Mouse (Mus musculus) heart, postnatal 0 days (tissue): ENCODE measurements around the gene Ccdc86. TPM values are rescaled to one million over a fixed set of nuclear protein-coding genes. Genes with fewer than 3 reads are reported as not detected.

ENCODE experiments used
- ATAC-seq: fragments of 200-750 bp; cut with Nextera tagmentation; 2 replicates; pipeline ENCODE4 v1.8.0; 2017; ENCODE audit warnings: low read depth, moderate number of reproducible peaks, moderate library complexity; ENCODE audit not compliant: insufficient read depth
- DNase-seq: peaks from one replicate; pipeline ENCODE4 v3.0.0-alpha.2; 2016; ENCODE audit warnings: low spot score
- H3K27ac ChIP-seq: fragments of 300-500 bp; sonication (generic); 2 replicates; pipeline ENCODE4 v1.5.1; 2014; ENCODE audit warnings: low read depth, mild to moderate bottlenecking
- H3K27me3 ChIP-seq: fragments of 300-500 bp; sonication (generic); 2 replicates; pipeline ENCODE4 v1.6.1; 2014; ENCODE audit warnings: low read length, mixed read lengths; ENCODE audit not compliant: control insufficient read depth, insufficient read depth
- H3K36me3 ChIP-seq: fragments of 300-500 bp; sonication (generic); replicated peaks from 2 replicates; pipeline ENCODE4 v1.6.1; 2014; ENCODE audit warnings: low read length, mixed read lengths; ENCODE audit not compliant: control insufficient read depth, insufficient read depth
- H3K4me1 ChIP-seq: fragments of 300-500 bp; sonication (generic); 2 replicates; pipeline ENCODE4 v1.6.1; 2014; ENCODE audit warnings: antibody characterized with exemption; ENCODE audit not compliant: control insufficient read depth, insufficient read depth
- H3K4me2 ChIP-seq: fragments of 300-500 bp; sonication (generic); 2 replicates; pipeline ENCODE4 v1.6.1; 2014; ENCODE audit warnings: low read depth, mild to moderate bottlenecking, low read length, moderate library complexity
- H3K4me3 ChIP-seq: fragments of 300-500 bp; sonication (generic); 2 replicates; pipeline ENCODE4 v1.5.1; 2014; ENCODE audit warnings: low read depth, low read length
- H3K9ac ChIP-seq: fragments of 300-500 bp; sonication (generic); replicated peaks from 2 replicates; pipeline ENCODE4 v1.6.1; 2014; ENCODE audit warnings: low read depth, low read length, mixed read lengths
- H3K9me3 ChIP-seq: fragments of 300-500 bp; sonication (generic); replicated peaks from 2 replicates; pipeline ENCODE4 v1.6.1; 2016; ENCODE audit warnings: low read length; ENCODE audit not compliant: control insufficient read depth
- CTCF ChIP-seq: IDR thresholded peaks from 2 replicates; pipeline ENCODE4 v1.5.1; 2016; ENCODE audit warnings: antibody characterized with exemption, control low read depth, low read depth
- EP300 ChIP-seq: IDR thresholded peaks from 2 replicates; pipeline ENCODE4 v1.6.1; 2016; ENCODE audit warnings: antibody characterized with exemption, low read depth
- WGBS: fragments of 180-500 bp; shearing (Covaris S2); extraction: QIAGEN DNeasy Blood & Tissue Kit; methylation state at CpG from one replicate; pipeline ENCODE4 v1.1.7; 2014; 5-methylcytosine and 5-hydroxymethylcytosine counted together
- polyA plus RNA-seq: library from polyadenylated mRNA; unstranded; fragments of >200 nt; fragmentation: Nextera tagmentation; extraction: Ambion mirVana; gene quantifications from 2 replicates; pipeline ENCODE4 v1.2.1, GENCODE M21; 2015
- total RNA-seq: library from RNA; depleted of rRNA; stranded (reverse); fragments of >200 nt; gene quantifications from 2 replicates; pipeline ENCODE4 v1.2.3, GENCODE M21; 2014; ENCODE audit warnings: low replicate concordance

The Ccdc86 gene
- total and polyA plus RNA-seq, 2 experiments from 2014 or later: 8.7 to 12.4 TPM

DNA sequence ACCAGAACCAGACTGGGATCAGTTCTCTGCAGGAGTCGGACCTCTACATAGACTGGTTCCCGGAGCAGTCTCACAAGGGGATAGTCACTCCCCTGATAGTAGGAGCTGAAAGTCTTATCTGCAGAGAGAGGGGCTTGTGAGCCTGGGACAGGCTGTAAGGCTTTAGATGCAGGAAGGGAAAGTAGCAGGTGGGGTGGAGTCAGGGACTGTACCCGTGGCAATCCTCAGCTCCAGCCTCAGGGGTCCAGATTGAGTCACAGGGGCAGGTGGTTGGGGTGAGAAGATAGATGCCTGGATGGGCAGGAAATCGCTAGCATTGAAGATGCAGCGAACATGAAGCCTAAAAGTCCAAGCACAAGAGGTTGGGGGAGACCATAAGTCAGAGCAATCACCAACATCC is 32.6 kb downstream of the Ccdc86 start:
- WGBS: 47% methylated on average over 5 of the region's 5 CpGs
- H3K36me3 ChIP-seq: no peaks in the 10 kb centered on the region
- no peak for DNase-seq
- peaks cover 18% of the 10 kb centered on the region; the same call in 1 of the 2 replicates for H3K4me1 ChIP-seq
- H3K9me3 ChIP-seq: no peaks in the 10 kb centered on the region
- no peaks in the 10 kb centered on the region for H3K27me3 ChIP-seq
- no peak overlapping the region for H3K27ac ChIP-seq
- no peak overlapping the region for H3K4me3 ChIP-seq
- no peak for TF ChIP-seq EP300
- no peak for TF ChIP-seq CTCF
- H3K4me2 ChIP-seq: no peak overlapping the region
- H3K9ac ChIP-seq: no peak overlapping the region
- no peak for ATAC-seq

DNA sequence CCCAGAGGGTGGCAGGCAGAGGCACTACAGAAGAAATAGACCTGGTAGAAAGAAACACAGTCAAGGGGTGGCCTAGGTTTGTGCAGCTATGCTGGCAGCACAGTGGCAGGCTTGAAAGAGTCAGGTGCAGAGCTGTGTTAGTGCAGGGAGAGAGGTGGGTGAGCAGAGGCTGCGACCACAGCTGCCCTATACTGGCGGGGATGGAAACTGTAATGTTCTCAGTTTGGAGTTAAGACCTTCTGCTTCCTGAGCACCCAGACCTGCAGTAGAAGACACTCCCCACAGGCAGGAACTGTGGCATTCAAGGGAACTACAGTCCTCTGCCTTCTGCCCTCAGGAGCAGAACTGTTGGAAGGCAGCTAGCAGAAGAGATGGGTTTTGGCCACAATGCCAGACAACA is 34.2 kb downstream of the Ccdc86 start:
- peaks cover 28% of the 10 kb centered on the region for H3K4me1 ChIP-seq
- peak overlapping the region; percentile 68 for H3K27ac ChIP-seq
- no peak overlapping the region for H3K4me3 ChIP-seq
- DNase-seq: no peak
- no peak overlapping the region for H3K4me2 ChIP-seq
- no peak for TF ChIP-seq CTCF
- no peak for TF ChIP-seq EP300
- 63% methylated on average over 2 of the region's 2 CpGs for WGBS
- H3K9me3 ChIP-seq: no peaks in the 10 kb centered on the region
- H3K36me3 ChIP-seq: no peaks in the 10 kb centered on the region
- ATAC-seq: no peak; the same call in none of the 2 replicates
- H3K9ac ChIP-seq: no peak overlapping the region
- no peaks in the 10 kb centered on the region for H3K27me3 ChIP-seq

- no peaks in the 10 kb centered on the region for H3K27me3 ChIP-seq
- H3K9me3 ChIP-seq: no peaks in the 10 kb centered on the region
- peak; percentile 84 for ATAC-seq
- no peak for TF ChIP-seq CTCF
- no peak for TF ChIP-seq EP300
- H3K4me1 ChIP-seq: peaks cover 28% of the 10 kb centered on the region
- WGBS: 17% methylated on average over 7 of the region's 7 CpGs
- no peak overlapping the region for H3K4me3 ChIP-seq
- H3K9ac ChIP-seq: 0 out of 2 replicates have a peak overlapping the region, but pooled peaks have one; percentile 5
- peak overlapping the region; percentile 68 for H3K27ac ChIP-seq
- DNase-seq: peak; percentile 84
- no peaks in the 10 kb centered on the region for H3K36me3 ChIP-seq
- H3K4me2 ChIP-seq: no peak overlapping the region
Observed at GRCm38 (mm10) chr19:10914291-10914690, 34.8 kb downstream of the Ccdc86 start.

- Histone ChIP-seq H3K9me3 (no peaks in the 10 kb centered on the region), H3K4me3 (no peak overlapping the region), H3K4me2 (no peak overlapping the region), H3K27me3 (no peaks in the 10 kb centered on the region), H3K27ac (peak overlapping the region; percentile 94), H3K9ac (no peak overlapping the region), H3K36me3 (peaks cover 30% of the 10 kb centered on the region), H3K4me1 (peaks cover 40% of the 10 kb centered on the region)
- TF ChIP-seq EP300 (peak; percentile 85), CTCF (no peak)
- ATAC-seq: peak; percentile 65
- peak; percentile 71 for DNase-seq
- WGBS: 17% methylated on average over 6 of the region's 6 CpGs
Observed at GRCm38 (mm10) chr19:10909087-10909721, 39.9 kb downstream of the Ccdc86 start.

DNA sequence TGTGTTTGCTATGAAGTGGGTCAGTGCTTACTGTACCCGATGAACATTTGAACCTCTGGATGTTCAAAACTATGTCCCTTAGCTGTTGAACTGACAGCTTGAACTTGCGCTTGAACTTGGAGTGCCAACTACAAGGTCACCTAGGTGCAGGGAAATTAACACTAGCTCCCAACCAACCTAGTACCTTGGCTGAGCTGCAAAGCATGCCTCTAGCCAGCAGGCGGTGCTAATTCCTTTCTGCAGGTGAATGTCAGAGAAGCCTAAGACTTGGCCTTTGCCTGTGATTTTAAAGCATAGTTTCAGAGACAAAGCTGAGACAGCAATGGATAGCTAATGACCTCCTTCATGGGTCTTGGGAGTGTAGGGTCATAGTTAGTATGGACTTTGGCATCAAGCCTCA is 41.2 kb downstream of the Ccdc86 start:
- H3K9ac ChIP-seq: no peak overlapping the region
- H3K27me3 ChIP-seq: no peaks in the 10 kb centered on the region
- peak; percentile 86 for TF ChIP-seq CTCF
- no peak for TF ChIP-seq EP300
- WGBS: 36% methylated on average over 3 of the region's 3 CpGs
- H3K4me3 ChIP-seq: no peak overlapping the region
- DNase-seq (peak; percentile 70), ATAC-seq (no peak)
- H3K27ac ChIP-seq: peak overlapping the region; percentile 94
- H3K4me2 ChIP-seq: no peak overlapping the region
- no peaks in the 10 kb centered on the region for H3K9me3 ChIP-seq
- H3K36me3 ChIP-seq: peaks cover 43% of the 10 kb centered on the region
- peaks cover 35% of the 10 kb centered on the region; the same call in 1 of the 2 replicates for H3K4me1 ChIP-seq

- DNase-seq (no peak), ATAC-seq (no peak; the same call in 1 of the 2 replicates)
- Histone ChIP-seq H3K4me3 (no peak overlapping the region), H3K9ac (no peak overlapping the region), H3K4me1 (peaks cover 27% of the 10 kb centered on the region; the same call in 1 of the 2 replicates), H3K4me2 (no peak overlapping the region), H3K27ac (peak overlapping the region; percentile 88), H3K36me3 (peaks cover 65% of the 10 kb centered on the region), H3K27me3 (no peaks in the 10 kb centered on the region), H3K9me3 (no peaks in the 10 kb centered on the region)
- TF ChIP-seq EP300 (no peak), CTCF (no peak)
- WGBS: 27% methylated on average over 5 of the region's 5 CpGs
Observed at GRCm38 (mm10) chr19:10905728-10906000, 43.4 kb downstream of the Ccdc86 start.
